39 mouse cellular contexts compared by ENCODE assay signal in genomic region chr7:19057405-19057804, GRCm38 (mm10). TPM values are rescaled to one million over a fixed set of nuclear protein-coding genes. Genes with fewer than 3 reads are reported as not detected.
"Had no signal": no experiment of that assay in that cellular context is flagged by ENCODE, and none has a peak within 500 bp of the region (broad histone marks: within the 10 kb centered on the region; RNA-seq: fewer than 3 reads in every experiment).

No protein-coding gene starts in this region.

- DNase-seq: heart, postnatal 10 days; heart, postnatal 14 days; heart, postnatal 36 days; heart, postnatal 4 days; kidney, adult 11 months; kidney, adult 18-20 months; kidney, adult 2 months; kidney, adult 8-10 months; kidney, adult 9 months; kidney, postnatal 10 days; kidney, postnatal 14 days; kidney, postnatal 25 days; kidney, postnatal 36 days; kidney, postnatal 4 days; layer of hippocampus, adult 9-11 months; layer of hippocampus, postnatal 36 days had no signal

- H3K4me3 ChIP-seq: heart, embryonic 12.5 days; heart, embryonic 13.5 days; heart, embryonic 15.5 days; hindbrain, embryonic 10.5 days; hindbrain, embryonic 12.5 days; hindbrain, embryonic 13.5 days; hindbrain, embryonic 15.5 days; intestine, embryonic 15.5 days; kidney, embryonic 15.5 days; layer of hippocampus, adult 2 months; left cerebral cortex, adult 2 months had no signal

- H3K27ac ChIP-seq: heart, embryonic 13.5 days; heart, embryonic 15.5 days; hindbrain, embryonic 10.5 days; hindbrain, embryonic 12.5 days; hindbrain, embryonic 13.5 days; hindbrain, embryonic 14.5 days; hindbrain, embryonic 15.5 days; hindbrain, postnatal 0 days; intestine, embryonic 15.5 days; kidney, embryonic 15.5 days; kidney, postnatal 0 days; layer of hippocampus, adult 2 months; left cerebral cortex, adult 2 months had no signal

RNA-seq across cellular contexts. Expression of gene Rsph6a, which starts 2.9 kb away (rescaled TPM):
- total RNA-seq: heart, postnatal 10 days; heart, postnatal 14 days; heart, postnatal 25 days; heart, postnatal 36 days; heart, postnatal 4 days; hematopoietic stem cell, adult 5-6 weeks; hindbrain, postnatal 0 days; layer of hippocampus, adult 18-20 months had no signal

RNA-seq across cellular contexts. Expression of gene Foxa3, which starts 34.1 kb away (rescaled TPM):
- total RNA-seq: heart, postnatal 10 days; heart, postnatal 14 days; heart, postnatal 25 days; heart, postnatal 36 days; heart, postnatal 4 days; hindbrain, postnatal 0 days; layer of hippocampus, adult 18-20 months; layer of hippocampus, adult 2 months; layer of hippocampus, adult 8-10 months; layer of hippocampus, postnatal 10 days; layer of hippocampus, postnatal 14 days; layer of hippocampus, postnatal 25 days; layer of hippocampus, postnatal 36 days; left cerebral cortex, adult 18-20 months; left cerebral cortex, adult 2 months; left cerebral cortex, adult 8-10 months had no signal
